In the genomic region with DNA sequence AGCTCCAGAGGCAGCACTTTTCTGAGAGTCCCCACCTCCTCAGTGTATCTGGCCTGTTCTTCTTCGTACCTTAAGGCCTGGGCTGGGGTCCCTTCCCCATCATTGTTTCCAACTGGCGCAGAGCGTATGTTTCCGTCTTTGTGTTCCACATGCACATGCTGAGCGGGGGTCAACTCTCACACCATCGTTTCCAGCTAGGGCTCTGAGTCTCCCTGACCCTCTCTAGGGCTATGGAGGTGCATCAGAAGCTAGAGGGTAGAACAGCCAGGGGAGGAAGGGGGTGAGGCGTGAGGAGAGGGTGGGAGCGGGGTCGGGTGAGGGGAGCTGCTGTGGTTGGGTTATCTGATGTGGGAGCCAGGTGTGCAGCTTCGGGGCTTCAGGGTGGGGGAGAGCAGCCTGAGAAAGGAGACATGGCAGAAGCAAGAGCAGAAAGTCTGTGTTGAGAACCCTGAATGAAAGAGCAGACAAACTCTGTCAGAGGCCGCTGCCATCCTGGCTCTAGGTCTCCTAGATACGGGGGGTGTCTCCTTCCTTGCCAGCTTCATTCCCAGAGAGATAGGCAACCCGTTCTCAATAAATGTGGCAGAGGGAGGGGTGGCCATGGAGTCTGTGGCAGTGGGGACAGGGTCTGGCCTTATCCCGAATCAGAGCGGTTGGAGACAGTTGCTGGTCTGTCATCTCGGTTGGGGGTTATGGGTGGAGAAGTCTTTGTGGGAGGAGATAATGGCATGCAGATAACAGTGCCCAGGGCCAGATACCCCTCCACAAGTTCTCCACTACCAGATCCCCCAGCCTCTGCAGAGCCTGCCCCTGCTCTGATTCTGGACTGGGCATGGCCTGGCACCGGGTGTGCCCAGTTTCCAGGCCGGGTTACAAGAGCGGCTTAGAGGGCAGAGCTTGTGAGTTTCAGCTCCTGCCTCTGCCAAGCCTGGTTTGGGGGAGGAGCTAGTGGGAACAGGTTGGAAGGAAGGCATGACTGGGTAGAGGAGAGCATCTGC, we compare ENCODE assay signal across 8 mouse cellular contexts. TPM values are rescaled to one million over a fixed set of nuclear protein-coding genes. Genes with fewer than 3 reads are reported as not detected.
A peak's percentile ranks its signal among the peaks of the same experiment; 100 is the strongest.
DNase-seq lines count a peak whose midpoint lies in the region; ATAC-seq and TF ChIP-seq lines count a peak whose summit lies in the region.

A gene (minus strand): TSS at position 466 of the 998 bp plus-strand sequence.

- intact Hi-C loops in heart, adult 2 months (cut with DNase I): no loop called here

- H3K4me1 ChIP-seq in kidney, embryonic 16.5 days (ENCODE audit: insufficient read depth, low read length): peaks cover 17% of the 10 kb centered on the region
- H3K4me1 ChIP-seq in heart, adult 2 months (ENCODE audit: control insufficient read depth, insufficient read depth, low read length): peaks cover 13% of the 10 kb centered on the region

- no peak within 1 kb of the TSS for H3K4me2 ChIP-seq in kidney, embryonic 16.5 days (replicated peaks; ENCODE audit: low read depth, low read length)

- no peaks in the 10 kb centered on the region for H3K36me3 ChIP-seq in kidney, embryonic 16.5 days (ENCODE audit: insufficient read depth, low read length)
- peaks cover 4% of the 10 kb centered on the region for H3K36me3 ChIP-seq in heart, adult 2 months (ENCODE audit: control insufficient read depth, insufficient read depth, low read length)

- no peak for ATAC-seq in kidney, embryonic 16.5 days (ENCODE audit: low FRiP score, low TSS enrichment)
- ATAC-seq in megakaryocyte-erythroid progenitor cell, adult 5-6 weeks (replicated peaks; ENCODE audit: low FRiP score, low TSS enrichment, poor library complexity, severe bottlenecking): peak; percentile 70

- H3K27me3 ChIP-seq in kidney, embryonic 16.5 days (ENCODE audit: insufficient read depth, low read length): no peaks in the 10 kb centered on the region
- no peaks in the 10 kb centered on the region for H3K27me3 ChIP-seq in heart, adult 2 months (ENCODE audit: control insufficient read depth, insufficient read depth, low read length)

- no peak within 1 kb of the TSS for H3K4me3 ChIP-seq in kidney, embryonic 16.5 days (ENCODE audit: low read length)
- H3K4me3 ChIP-seq in heart, adult 2 months: no peak within 1 kb of the TSS

- no peak within 1 kb of the TSS for H3K27ac ChIP-seq in kidney, embryonic 16.5 days (ENCODE audit: low read length)
- H3K27ac ChIP-seq in heart, adult 2 months: no peak within 1 kb of the TSS

- H3K9ac ChIP-seq in kidney, embryonic 16.5 days (replicated peaks; ENCODE audit: low read length): no peak within 1 kb of the TSS
- no peak within 1 kb of the TSS for H3K9ac ChIP-seq in heart, adult 2 months (ENCODE audit: low read depth, low read length)

- 71% methylated on average over 19 of the region's 19 CpGs for WGBS in kidney, embryonic 16.5 days
- WGBS in heart, adult 2 months: 83% methylated on average over 19 of the region's 19 CpGs

- no peak for DNase-seq in kidney, postnatal 10 days
- peak; percentile 8 for DNase-seq in brain, adult 2 months (ENCODE audit: low read depth, low spot score)
- no peak for DNase-seq in heart, adult 2 months
- no peak for DNase-seq in layer of hippocampus, postnatal 14 days (ENCODE audit: low spot score in 2 of 2)
- no peak for DNase-seq in right cerebral cortex, postnatal 36 days (ENCODE audit: low spot score in 2 of 2)
- DNase-seq in ovary, adult 18-20 months (ENCODE audit: low spot score): no peak

- no peak for TF ChIP-seq EP300 in heart, adult 2 months (IDR thresholded peaks at IDR 0.05; ENCODE audit: insufficient read depth, low read depth, low read length)

- TF ChIP-seq CTCF in heart, adult 2 months (IDR thresholded peaks at IDR 0.05): no peak

- no peak for TF ChIP-seq POLR2A in heart, adult 2 months (IDR thresholded peaks at IDR 0.05; ENCODE audit: insufficient read depth, low read depth, low read length)

- H3K9me3 ChIP-seq in kidney, embryonic 16.5 days (ENCODE audit: low read length): no peaks in the 10 kb centered on the region

- H3K79me2 ChIP-seq in heart, adult 2 months (replicated peaks; ENCODE audit: control insufficient read depth, insufficient read depth, low read length): no peaks in the 10 kb centered on the region

RNA-seq across cellular contexts. Expression of the gene that starts here (rescaled TPM):
- 37.3 and 40.0 TPM in 2 replicates for polyA plus RNA-seq in kidney, embryonic 16.5 days (2015; fragmentation: Nextera tagmentation; extraction: Ambion mirVana)
- 10 to 100 TPM; 23.7 to 25.7 TPM for total RNA-seq in heart, adult 2 months (2021)
- polyA plus RNA-seq in heart, adult 2 months (2012; rRNA removed): 54.9 and 61.8 TPM in 2 replicates
- total RNA-seq in layer of hippocampus, postnatal 14 days (2021): 10 to 100 TPM; 24.9 to 25.0 TPM
- 129 and 194 TPM in 2 replicates for total RNA-seq in megakaryocyte-erythroid progenitor cell, adult 5-6 weeks (2014; fragmentation: Nextera tagmentation)
- total RNA-seq in megakaryocyte-erythroid progenitor cell, adult 5-6 weeks (2017): 24.8 and 35.6 TPM in 2 replicates
